9 mouse cellular contexts compared by ENCODE assay signal in the genomic region with DNA sequence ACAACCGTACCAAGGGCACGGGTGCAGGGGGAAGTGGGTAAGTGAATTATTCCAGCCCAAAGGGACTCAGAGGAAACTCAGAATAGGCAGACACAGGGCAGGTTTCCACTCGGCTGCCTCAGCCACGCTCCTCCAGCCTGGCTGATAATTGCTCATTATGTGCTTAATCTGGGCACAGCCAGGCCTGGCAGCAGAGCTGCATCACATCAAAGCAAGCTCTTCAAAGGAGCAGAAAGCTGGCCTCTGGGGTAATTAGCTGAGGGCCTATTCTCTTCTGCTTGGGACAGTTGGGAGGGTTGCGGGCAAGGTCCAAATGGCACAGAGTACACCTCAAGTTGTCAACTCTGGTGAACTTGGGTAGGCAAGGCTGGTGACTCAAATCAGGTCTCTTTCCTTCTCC.
DNase-seq lines count a peak whose midpoint lies in the region; ATAC-seq and TF ChIP-seq lines count a peak whose summit lies in the region.
"Had no signal": no experiment of that assay in that cellular context is flagged by ENCODE, and none has a peak within 500 bp of the region (broad histone marks: within the 10 kb centered on the region; RNA-seq: fewer than 3 reads in every experiment).

No protein-coding gene starts in this region.

- no peaks in the 10 kb centered on the region for H3K4me1 ChIP-seq in lung, adult 2 months (ENCODE audit: control insufficient read depth, insufficient read depth, low read length)

- no peak for TF ChIP-seq POLR2A in lung, adult 2 months (IDR thresholded peaks at IDR 0.05; ENCODE audit: borderline replicate concordance, extremely low read depth, low read depth, low read length)

- DNase-seq in layer of hippocampus, adult 11-12 months (ENCODE audit: low spot score) = peak; percentile 28
- no peak for DNase-seq in layer of hippocampus, adult 9-10 months (ENCODE audit: low spot score)
- DNase-seq in kidney, adult 18-20 months = peak; percentile 39
- peak; percentile 21 for DNase-seq in left cerebral cortex, adult 11 months (ENCODE audit: low spot score)
- peak; percentile 20 for DNase-seq in right cerebral cortex, postnatal 4 days
- no peak for DNase-seq in cerebellum, adult 9-11 months
- DNase-seq in lung, adult 2 months = no peak
- DNase-seq: heart, adult 18-20 months had no signal

- no peak for ATAC-seq in megakaryocyte progenitor cell, adult 5-6 weeks (replicated peaks; ENCODE audit: poor library complexity)

- WGBS in lung, adult 2 months = 78% methylated on average over 5 of the region's 5 CpGs

- H3K4me3 ChIP-seq in lung, adult 2 months (replicated peaks; ENCODE audit: extremely low read depth, low read depth, low read length) = no peak overlapping the region

- TF ChIP-seq CTCF in lung, adult 2 months (IDR thresholded peaks at IDR 0.05; ENCODE audit: insufficient read depth, low read length) = no peak

Comparison
In these comparisons a context has a peak if more than half of its experiments do, and no peak if none do; other contexts are left out.
1. DNase-seq: peak in layer of hippocampus, adult 11-12 months (single experiment), kidney, adult 18-20 months (single experiment), left cerebral cortex, adult 11 months (single experiment) and right cerebral cortex, postnatal 4 days (single experiment); none in layer of hippocampus, adult 9-10 months (single experiment), cerebellum, adult 9-11 months (single experiment) and lung, adult 2 months (single experiment).